Mouse (Mus musculus) heart, adult 2 months (tissue): ENCODE data around the gene Sept10. TPM values are rescaled to one million over a fixed set of nuclear protein-coding genes. Genes with fewer than 3 reads are reported as not detected.

ENCODE experiments used
- DNase-seq, 2 experiments: peaks; one replicate each; pipeline ENCODE4 v3.0.0; 2021
- H3K27ac ChIP-seq: fragments of 200-600 bp; 2 replicates; pipeline ENCODE4 v1.8.1; 2022
- H3K27me3 ChIP-seq: fragments of 200-500 bp; 2 replicates; pipeline ENCODE4 v1.6.1; 2012; ENCODE audit warnings: mild to moderate bottlenecking, low read length, inconsistent platforms, mixed read lengths; ENCODE audit not compliant: control insufficient read depth, insufficient read depth
- H3K36me3 ChIP-seq: fragments of 200-500 bp; 2 replicates; pipeline ENCODE4 v1.6.1; 2012; ENCODE audit warnings: low read length, inconsistent platforms; ENCODE audit not compliant: control insufficient read depth, insufficient read depth
- H3K4me1 ChIP-seq: fragments of 200-500 bp; 2 replicates; pipeline ENCODE4 v1.6.1; 2011; ENCODE audit warnings: low read length; ENCODE audit not compliant: control insufficient read depth, insufficient read depth
- H3K4me3 ChIP-seq: fragments of 200-600 bp; 2 replicates; pipeline ENCODE4 v1.8.1; 2022
- H3K79me2 ChIP-seq: fragments of 200-500 bp; replicated peaks from 2 replicates; pipeline ENCODE4 v1.6.1; 2012; ENCODE audit warnings: mild to moderate bottlenecking, inconsistent platforms, low read length, moderate library complexity, mixed read lengths; ENCODE audit not compliant: control insufficient read depth, insufficient read depth
- H3K9ac ChIP-seq: fragments of 200-500 bp; 2 replicates; pipeline ENCODE4 v1.6.1; 2012; ENCODE audit warnings: low read depth, mild to moderate bottlenecking, control low read depth, inconsistent platforms, low read length, mixed read lengths
- CTCF ChIP-seq: fragments of 200-600 bp; IDR thresholded peaks from 2 replicates; pipeline ENCODE4 v1.8.1; 2022; ENCODE audit warnings: antibody characterized with exemption, mild to moderate bottlenecking, moderate library complexity
- EP300 ChIP-seq: fragments of 200-500 bp; IDR thresholded peaks from 2 replicates; pipeline ENCODE4 v1.6.1; 2011; ENCODE audit warnings: low read depth, low read length, control low read depth; ENCODE audit not compliant: insufficient read depth
- POLR2A ChIP-seq: fragments of 200-500 bp; IDR thresholded peaks from 2 replicates; pipeline ENCODE4 v1.6.1; 2011; ENCODE audit warnings: mild to moderate bottlenecking, low read depth, low read length, control low read depth; ENCODE audit not compliant: insufficient read depth
- WGBS: fragments of 180-500 bp; shearing (Covaris S2); methylation state at CpG from one replicate; pipeline ENCODE4 v1.1.7; 2018; 5-methylcytosine and 5-hydroxymethylcytosine counted together
- intact Hi-C: fragments of 180-260 bp; cut with DNase I; formaldehyde crosslinking; loops from one replicate; pipeline ENCODE4 v1.15.1; 2025
- polyA plus RNA-seq: library from polyadenylated mRNA; depleted of rRNA; stranded (reverse); fragments of >200 nt; gene quantifications from 2 replicates; pipeline ENCODE4 v1.2.3, GENCODE M21; 2012; rRNA removed
- total RNA-seq, 2 experiments: library from RNA; stranded (reverse); gene quantifications; 2 replicates each; pipeline ENCODE4 v1.2.3; 2021

The Sept10 gene
- total and polyA plus RNA-seq, 3 experiments: 8.4 to 17.3 (median 15.2) TPM

GRCm38 (mm10) chr10:59091988-59092387 is 129.7 kb downstream of the Sept10 start:
- WGBS: 94% methylated on average over 7 of the region's 7 CpGs
- no peaks in the 10 kb centered on the region for H3K36me3 ChIP-seq

More at GRCm38 (mm10) chr10:59091988-59092387, 129.7 kb downstream of the Sept10 start:
- H3K79me2 ChIP-seq: no peaks in the 10 kb centered on the region
- H3K4me1 ChIP-seq: no peaks in the 10 kb centered on the region
- intact Hi-C loops: no loop called here
- H3K9ac ChIP-seq: no peak overlapping the region
- no peaks in the 10 kb centered on the region for H3K27me3 ChIP-seq
- H3K4me3 ChIP-seq: no peak overlapping the region
- DNase-seq: no peak
- no peak overlapping the region for H3K27ac ChIP-seq
- TF ChIP-seq CTCF: no peak
- no peak for TF ChIP-seq POLR2A
- no peak for TF ChIP-seq EP300

Other genes with a start within 250 kb of the Sept10 start
- 1 to 10 TPM; 1.2 to 1.3 TPM for gene Sowahc, start 106 bp upstream of the Sept10 start, total RNA-seq
- 1.0 and 1.4 TPM in 2 replicates for gene Sowahc, start 106 bp upstream of the Sept10 start, polyA plus RNA-seq
- gene P4ha1, start 101.4 kb upstream of the Sept10 start, total RNA-seq: 10 to 100 TPM; 42.4 to 48.0 TPM
- gene P4ha1, start 101.4 kb upstream of the Sept10 start, polyA plus RNA-seq: 14.8 and 34.7 TPM in 2 replicates
- 100 to 1,000 TPM; 123 to 156 TPM for gene Gm10273, start 173.8 kb upstream of the Sept10 start, total RNA-seq
- gene Gm10273, start 173.8 kb upstream of the Sept10 start, polyA plus RNA-seq: 19.1 and 64.0 TPM in 2 replicates
- gene Pla2g12b, start 181.8 kb upstream of the Sept10 start, total RNA-seq: not detected
- gene Pla2g12b, start 181.8 kb upstream of the Sept10 start, polyA plus RNA-seq: 0.10 TPM in 1 of 2 replicates, not detected in the other
- not detected for gene Oit3, start 219.9 kb upstream of the Sept10 start, total RNA-seq
- gene Oit3, start 219.9 kb upstream of the Sept10 start, polyA plus RNA-seq: 0.55 and 0.59 TPM in 2 replicates